Mouse (Mus musculus) thymus, postnatal 10 days (tissue): ENCODE results near the gene Mrpl2.
A peak's percentile ranks its signal among the peaks of the same experiment; 100 is the strongest.

Source experiments
- DNase-seq, 2 experiments: peaks; one replicate each; pipeline ENCODE4 v3.0.0; 2021; ENCODE audit warnings: low spot score in 2 of 2

Gene Mrpl2

DNA sequence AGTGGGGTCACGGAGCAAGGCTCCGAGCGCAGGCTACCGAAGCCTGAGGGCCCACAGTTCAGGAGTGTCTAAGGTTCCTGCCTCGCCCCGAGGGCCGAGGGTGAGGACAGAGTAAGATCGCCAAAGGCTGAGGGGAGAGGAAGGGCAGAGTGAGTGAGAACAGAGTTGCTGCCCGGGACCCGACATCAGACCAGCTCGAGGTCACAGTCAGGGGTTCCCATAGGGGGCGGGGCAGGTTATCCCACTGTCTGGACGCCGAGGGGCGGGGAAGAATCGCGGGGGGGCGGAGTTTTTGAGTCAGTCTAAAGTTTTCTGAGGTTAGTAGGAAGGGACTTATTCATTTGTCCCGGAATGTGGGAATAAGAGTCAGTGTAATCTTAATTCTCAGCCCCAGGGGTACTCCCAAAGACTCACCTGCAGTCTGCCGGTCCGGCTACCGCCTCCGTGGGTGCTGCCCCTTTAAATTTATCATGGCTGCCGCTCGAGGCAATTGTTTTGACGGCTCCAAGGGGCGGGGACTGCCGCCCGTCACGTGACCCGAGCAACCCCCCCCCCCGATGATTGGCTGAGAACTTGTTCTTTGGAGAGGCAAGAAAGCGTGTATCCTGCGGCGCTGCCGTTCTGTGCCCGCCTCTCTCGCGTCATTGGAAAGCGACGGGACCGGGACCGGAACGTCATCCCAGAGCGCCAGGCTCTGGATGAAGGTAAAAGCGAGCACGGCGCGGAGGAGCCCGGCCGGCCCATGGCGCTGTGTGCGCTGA is at the start of gene Mrpl2, which contains the start of gene Klc4:
Gene Mrpl2, plus strand, starts transcription at position 669 of the 761 bp plus-strand sequence.
Gene Klc4, minus strand, starts transcription at position 462 of the 761 bp plus-strand sequence.
- DNase-seq, result peak; percentile 99

GRCm38 (mm10) chr17:46597956-46598355 is 48.1 kb upstream of the Mrpl2 start:
- no peak for DNase-seq

- no peak for DNase-seq
Measured at GRCm38 (mm10) chr17:46598963-46599362, 47.1 kb upstream of the Mrpl2 start.

DNA sequence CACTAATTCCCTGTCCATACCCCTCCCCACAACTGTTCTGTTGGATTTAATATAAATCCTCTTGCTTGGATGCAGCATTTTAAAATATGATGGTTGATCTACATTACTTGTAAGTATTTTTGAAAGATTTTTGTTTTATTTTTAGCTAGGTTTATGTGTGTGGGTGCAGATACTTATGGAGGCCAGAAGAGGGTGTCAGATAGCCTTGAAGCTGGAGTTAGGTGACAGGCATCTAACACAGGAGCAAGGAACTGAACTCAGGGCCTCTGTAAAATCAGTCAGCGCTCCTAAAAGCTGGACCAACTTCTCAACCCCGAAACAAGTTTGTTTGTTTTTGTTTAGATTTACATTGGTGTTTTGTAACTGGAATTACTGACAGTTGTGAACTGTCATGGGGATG is 45.5 kb upstream of the Mrpl2 start:
- no peak for DNase-seq

DNA sequence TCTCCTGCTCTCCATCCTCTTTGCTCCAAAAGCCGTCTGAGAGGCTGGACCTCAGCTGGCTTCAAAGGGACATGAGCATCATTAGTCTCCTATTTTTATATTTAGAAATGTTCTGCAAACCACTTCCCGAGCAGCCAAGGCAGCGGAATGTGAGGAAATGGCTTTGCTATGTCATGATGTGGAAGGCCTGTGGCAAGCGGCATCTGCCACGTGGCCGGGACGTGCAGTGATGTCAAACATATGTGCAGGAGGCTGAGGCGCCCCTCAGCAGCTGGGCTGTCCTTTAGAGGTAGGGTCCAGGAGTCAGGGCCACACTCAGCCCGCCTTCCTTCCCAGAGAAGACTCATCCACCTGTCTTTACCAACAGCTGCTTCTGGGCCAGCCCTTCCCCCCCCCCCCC is 43.8 kb upstream of the Mrpl2 start:
- no peak for DNase-seq

GRCm38 (mm10) chr17:46603229-46603628 is 42.8 kb upstream of the Mrpl2 start:
- DNase-seq, result no peak

GRCm38 (mm10) chr17:46605126-46605525 is 40.9 kb upstream of the Mrpl2 start:
- no peak for DNase-seq

DNA sequence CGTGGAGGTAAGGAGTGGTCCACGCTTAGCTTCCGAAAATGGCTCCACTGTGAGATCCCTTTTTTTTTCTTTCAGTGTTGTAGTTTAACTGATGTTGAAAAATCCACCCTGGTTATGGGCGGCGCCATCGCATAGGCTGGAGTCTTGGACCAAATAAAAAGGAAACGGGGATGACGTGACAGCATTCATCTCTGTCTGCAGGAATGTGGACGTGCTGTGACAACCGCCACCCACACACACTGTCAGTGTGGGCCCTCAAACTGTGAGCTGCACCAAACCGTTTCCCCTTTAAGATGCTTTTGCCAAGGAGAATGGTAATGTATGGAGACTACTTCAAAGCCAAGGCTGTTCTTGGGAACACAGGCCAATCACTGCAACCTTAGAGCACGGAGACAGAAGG is 40.0 kb upstream of the Mrpl2 start:
- DNase-seq, result no peak

DNA sequence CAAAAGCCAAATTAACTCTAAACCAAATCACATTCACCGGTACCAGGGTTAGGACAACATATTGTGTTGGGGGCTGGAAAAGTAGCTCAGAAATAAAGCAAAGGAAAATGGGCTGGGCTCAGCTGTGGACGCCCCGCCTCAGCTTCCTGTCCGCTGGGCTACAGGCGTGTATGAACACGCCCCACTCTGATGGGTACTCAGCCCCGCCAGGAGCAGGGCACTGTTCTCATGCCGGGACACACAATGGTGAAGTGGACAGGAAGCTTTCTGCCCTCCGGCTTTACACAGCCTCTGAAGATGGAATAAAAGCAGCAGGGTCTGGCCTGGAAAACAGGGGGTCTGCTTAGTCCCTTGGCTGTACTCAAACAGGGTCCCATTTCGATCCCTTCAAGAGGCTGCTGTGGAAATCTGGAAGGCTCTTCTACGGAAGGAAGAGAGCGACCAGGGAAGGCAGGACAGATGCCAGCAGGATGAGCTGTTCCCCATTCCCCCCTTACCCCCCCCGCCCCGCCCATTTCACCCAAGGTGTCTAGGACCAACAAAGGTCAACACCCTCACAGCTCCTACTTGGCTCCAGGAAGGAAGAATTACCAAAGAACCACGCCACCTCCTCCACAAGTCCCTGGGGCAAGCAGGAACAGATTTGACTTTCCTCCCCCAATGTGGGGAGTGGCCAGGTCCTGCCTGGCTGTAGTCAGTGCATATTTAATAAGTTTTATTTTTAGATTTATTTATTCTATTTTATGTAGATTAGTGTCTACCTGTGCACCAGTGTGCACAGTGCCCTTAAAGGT is 36.1 kb upstream of the Mrpl2 start:
- DNase-seq, result no peak

GRCm38 (mm10) chr17:46611316-46611715 is 34.7 kb upstream of the Mrpl2 start:
- no peak for DNase-seq

DNA sequence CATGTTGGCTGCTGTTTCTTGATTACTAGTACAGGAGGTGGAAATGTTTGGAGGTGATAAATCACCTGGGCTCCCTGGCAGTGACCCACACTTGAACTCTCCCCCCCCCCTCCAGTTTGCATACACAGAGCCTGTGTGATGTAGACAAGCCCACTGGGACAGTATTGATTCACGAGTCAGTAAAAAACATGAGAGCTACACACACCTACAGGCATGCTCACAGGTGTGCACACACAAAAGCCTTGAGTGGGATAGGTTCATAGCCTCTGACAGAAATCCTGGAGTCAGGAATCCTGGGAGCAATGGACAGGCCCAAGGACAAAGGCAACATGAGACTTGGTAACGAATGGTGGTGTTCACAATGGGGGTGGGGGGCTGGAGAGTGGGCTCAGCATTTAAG is 33.8 kb upstream of the Mrpl2 start:
- DNase-seq, result no peak

GRCm38 (mm10) chr17:46612820-46613219 is 33.2 kb upstream of the Mrpl2 start:
- DNase-seq, result no peak

DNA sequence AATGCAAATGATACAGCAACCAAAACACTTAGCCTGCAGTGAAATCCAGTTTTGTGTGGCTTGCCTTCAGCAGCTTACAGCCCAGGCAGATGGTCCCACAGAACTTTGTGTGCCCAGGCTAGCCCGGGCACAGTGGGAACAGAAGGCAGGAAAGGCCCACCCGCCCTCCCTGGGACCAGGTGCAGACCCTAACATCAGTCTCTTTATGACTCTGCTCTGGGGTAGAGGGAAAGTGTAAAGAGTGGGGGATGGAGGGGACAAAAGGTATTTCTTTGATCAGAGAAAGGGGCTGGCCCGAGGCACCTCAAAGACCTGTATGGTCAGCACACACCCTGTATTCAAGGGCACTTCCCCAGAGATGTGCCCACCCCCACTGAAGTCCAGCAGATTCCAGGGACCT is 32.8 kb upstream of the Mrpl2 start:
- no peak for DNase-seq

GRCm38 (mm10) chr17:46617799-46618198 is 28.2 kb upstream of the Mrpl2 start:
- no peak for DNase-seq

DNA sequence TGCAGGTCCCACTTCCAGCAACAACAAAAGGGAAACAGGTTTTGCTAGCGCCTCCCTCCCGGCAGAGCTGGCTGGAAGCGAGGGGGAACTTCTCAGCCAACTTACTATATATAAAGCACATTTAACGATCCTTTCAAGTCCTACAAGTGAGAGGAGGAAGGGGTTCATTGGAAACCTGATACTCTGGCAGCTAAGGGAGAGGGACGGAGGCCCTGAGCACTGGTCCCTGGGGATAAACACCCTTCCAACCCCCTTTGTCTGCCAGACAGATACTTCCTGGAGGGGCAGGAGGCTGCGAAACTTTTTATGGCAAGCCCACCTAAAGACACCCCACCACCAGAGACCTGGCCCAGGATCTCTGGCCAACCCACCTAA is 27.6 kb upstream of the Mrpl2 start:
- no peak for DNase-seq

- DNase-seq, result no peak
Measured at GRCm38 (mm10) chr17:46618769-46619682, 27.0 kb upstream of the Mrpl2 start.

- no peak for DNase-seq
Measured at GRCm38 (mm10) chr17:46619683-46620357, 26.2 kb upstream of the Mrpl2 start.

DNA sequence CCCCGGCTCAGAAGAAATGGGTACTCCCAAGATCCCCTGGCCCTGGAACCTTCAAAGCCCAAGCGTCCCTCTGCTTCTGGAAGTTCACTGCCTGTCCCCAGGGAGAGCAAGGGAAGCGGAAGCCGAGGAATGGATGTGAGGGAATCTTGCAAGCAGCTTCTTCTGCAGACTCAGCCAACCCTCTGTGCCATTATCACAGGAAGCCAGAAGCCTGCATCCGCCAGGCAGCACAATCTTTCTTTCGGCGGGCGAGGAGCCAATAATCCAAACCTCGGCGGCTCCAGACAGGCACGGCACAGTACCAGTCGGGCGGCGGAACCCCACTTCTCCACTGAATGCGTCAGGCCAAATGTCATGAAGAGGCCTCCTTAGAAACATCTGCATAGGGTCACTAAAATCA is 24.7 kb upstream of the Mrpl2 start:
- no peak for DNase-seq

GRCm38 (mm10) chr17:46622269-46622668 is 23.8 kb upstream of the Mrpl2 start:
- DNase-seq, result no peak

GRCm38 (mm10) chr17:46623819-46624557 is 22.0 kb upstream of the Mrpl2 start:
- no peak for DNase-seq

DNA sequence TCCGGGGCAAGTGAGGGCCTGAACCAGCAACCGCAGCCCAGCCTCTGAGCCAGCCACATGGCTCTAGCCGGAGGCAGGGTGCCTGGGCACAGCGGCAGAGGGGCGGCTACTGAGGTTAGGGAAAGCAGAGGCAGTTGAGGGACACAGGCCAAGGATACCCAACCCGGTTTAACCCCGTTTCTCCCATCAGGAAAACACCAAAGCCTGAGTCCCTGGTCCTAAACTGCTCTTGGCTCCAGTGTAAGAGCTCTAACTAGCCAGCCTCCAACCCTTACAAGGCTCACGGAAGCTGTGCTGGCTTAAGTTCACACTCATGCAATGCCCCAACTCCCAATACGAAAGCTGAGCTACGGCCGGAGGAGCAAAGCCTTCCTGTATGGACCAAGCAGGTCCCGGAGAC is 21.4 kb upstream of the Mrpl2 start:
- DNase-seq, result no peak
